Mouse (Mus musculus) kidney, postnatal 4 days (tissue): ENCODE measurements at regions not wholly inside any gene's neighbourhood (a gene's known extent, or its start where the extent isn't known, plus 50 kb on each side); places are given as distances from the start of the nearest gene placed in this dataset.

Experiments used
- DNase-seq, 2 experiments: peaks; one replicate each; pipeline ENCODE4 v3.0.0; 2021; ENCODE audit warnings: mixed read lengths in 2 of 2

- no peak for DNase-seq
These were observed 575.9 kb upstream of the Gm19410 start for GRCm38 (mm10) chr8:35189695-35190094.

DNA sequence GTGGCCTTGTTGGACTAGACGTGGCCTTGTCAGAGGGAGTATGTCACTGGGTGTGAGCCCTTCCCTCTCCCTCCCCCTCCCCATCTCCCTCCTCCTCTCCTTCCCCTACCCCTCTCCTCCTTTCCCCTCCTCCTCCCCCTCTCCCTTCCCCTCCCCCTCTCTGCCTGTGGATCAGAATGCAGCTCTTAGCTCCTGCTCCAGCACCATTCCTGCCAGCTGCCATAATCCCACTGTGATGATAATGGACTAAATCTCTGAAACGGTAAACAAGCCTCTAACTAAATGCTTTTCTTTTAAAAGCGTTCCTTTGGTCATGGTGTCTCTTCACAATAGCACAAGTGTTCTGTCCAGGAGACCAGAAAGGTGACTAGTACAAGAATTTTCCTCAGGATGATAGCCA lies 573.1 kb upstream of the Gm19410 start:
- DNase-seq: no peak

GRCm38 (mm10) chr8:35193771-35194170 lies 571.8 kb upstream of the Gm19410 start:
- peak; percentile 46 to 54 for DNase-seq

DNA sequence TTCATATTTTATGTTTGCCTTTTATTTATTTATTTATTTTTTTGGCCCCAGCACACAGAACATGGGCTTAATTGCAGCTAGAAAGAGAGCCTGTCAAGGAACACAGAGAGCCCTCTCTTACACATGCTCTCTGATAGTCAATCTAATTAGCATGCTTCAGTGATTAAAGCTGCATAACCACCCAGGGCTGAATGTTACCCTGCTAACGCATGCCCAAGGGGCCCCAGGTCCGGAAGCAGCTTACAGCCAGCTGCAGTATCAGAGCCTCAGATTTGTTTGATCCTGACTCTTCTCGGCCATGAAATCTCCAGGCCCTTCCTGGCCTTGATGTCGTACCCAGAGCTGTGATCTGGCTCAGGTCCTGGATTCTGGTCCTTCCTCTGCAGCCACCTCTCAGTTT lies 569.4 kb upstream of the Gm19410 start:
- DNase-seq: no peak

DNA sequence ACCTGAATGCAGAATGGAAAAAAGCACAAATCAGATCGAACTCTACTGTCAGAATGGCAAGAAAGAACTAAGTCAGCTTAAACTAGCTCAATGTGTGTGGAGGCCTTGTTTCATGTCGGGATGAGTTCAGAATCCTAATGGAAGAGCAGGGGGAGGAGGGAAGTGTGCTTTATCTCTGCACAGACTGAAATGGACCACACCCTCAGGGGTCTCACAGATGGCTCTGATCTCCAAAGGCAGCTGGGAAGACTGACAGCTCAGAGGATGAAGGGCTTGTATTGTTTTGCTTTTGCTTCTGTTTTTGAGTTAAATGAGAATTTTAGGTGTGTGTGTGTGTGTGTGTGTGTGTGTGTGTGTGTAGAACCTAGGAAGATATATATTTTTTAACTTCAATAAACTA lies 566.8 kb upstream of the Gm19410 start:
- DNase-seq: no peak

DNA sequence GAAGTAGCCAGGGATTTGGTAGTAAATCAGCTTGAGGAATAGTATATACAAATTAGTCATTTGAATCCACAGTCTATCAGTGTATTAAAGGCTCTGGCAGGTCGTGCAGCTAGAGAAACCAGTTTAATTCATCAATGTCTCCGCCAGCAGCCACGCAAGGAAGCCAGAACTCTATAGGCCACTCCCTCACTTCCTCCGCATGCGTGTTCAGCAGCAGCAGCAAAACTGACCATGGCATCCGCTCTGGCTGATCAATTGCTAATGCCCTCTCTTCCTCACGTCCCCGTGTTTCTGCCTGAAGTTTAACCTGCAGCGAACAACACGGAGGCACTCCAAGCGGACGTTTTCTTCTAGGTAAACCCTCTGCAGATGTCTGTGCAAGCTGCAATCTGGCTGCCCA lies 564.2 kb upstream of the Gm19410 start:
- peak; percentile 61 to 72 for DNase-seq

DNA sequence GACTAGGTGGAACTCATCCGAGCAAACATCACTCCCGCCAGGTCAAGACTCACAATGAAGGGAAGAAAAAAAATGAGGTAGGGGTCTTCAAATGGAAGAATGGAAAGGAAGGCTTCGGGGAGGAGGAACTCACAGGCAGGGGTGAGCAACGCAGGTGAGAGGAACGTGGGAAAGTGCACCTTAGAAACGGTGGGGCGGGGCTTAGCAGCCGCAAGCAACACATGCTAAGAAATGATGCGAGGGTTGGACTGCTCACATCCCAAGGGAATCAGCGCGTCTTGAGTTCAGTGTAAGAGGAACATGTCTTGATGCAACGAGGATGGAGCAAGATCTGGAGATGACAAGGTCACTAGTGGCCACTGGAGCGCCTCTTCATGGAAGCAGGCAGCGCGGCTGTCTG lies 560.6 kb upstream of the Gm19410 start:
- no peak for DNase-seq

DNA sequence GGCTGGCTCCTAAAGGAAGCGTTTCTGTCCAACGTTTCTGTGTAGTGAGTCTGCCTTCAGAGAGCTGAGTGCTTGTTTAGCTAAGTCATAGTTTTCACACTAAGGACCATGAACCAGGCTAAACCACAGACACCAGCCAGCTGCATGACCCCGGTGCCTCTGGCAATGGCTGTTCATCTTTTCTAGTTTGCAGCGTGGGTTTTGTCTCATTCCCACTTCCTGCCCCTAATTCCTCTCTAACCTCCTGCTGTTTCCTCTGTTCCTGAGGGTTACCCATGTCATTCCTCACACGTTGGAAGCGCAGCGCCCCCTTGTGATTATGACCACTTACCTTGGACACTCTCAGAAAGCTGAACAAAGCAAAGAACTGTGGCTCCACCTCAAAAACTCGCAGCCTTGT lies 560.1 kb upstream of the Gm19410 start:
- peak; percentile 79 to 83 for DNase-seq

DNA sequence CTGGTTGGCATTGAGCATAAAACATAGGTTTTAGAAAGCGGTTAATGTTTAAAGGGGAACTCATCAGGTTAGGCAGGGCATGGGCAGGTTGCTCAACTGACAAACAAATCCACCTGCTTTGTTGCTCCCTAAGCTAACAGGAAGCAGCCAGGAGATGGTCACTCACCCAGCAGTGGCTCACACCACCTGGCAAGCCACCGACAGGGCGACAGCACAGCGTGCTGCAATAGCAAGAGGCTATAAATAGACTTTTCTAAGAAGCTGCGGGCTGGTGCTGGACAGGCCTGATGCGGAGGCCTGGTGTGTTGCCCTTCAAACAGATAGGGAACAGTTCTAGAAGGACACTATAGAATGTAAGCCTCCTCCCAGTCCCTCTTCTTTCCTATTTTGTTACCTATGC lies 559.3 kb upstream of the Gm19410 start:
- DNase-seq: peak; percentile 21 to 32

DNA sequence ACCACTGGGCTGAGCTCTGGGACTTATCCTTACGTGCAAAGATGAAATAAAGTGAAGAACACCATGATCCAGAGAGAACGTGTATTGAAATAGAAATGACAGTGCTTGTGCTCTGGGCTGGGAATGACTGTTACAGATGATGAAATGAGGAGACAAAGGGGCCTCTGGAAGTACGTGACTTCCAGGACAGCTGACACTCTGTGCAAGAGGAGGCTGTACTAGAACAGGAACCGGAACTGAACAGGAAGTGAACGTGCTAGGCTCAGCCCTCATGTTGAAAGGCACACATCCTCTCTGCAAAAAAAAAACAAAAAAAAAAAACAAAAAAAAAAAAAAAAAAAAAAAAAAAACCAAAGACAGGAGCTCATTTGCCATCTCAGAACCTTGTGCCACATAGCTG lies 557.2 kb upstream of the Gm19410 start:
- no peak for DNase-seq

DNA sequence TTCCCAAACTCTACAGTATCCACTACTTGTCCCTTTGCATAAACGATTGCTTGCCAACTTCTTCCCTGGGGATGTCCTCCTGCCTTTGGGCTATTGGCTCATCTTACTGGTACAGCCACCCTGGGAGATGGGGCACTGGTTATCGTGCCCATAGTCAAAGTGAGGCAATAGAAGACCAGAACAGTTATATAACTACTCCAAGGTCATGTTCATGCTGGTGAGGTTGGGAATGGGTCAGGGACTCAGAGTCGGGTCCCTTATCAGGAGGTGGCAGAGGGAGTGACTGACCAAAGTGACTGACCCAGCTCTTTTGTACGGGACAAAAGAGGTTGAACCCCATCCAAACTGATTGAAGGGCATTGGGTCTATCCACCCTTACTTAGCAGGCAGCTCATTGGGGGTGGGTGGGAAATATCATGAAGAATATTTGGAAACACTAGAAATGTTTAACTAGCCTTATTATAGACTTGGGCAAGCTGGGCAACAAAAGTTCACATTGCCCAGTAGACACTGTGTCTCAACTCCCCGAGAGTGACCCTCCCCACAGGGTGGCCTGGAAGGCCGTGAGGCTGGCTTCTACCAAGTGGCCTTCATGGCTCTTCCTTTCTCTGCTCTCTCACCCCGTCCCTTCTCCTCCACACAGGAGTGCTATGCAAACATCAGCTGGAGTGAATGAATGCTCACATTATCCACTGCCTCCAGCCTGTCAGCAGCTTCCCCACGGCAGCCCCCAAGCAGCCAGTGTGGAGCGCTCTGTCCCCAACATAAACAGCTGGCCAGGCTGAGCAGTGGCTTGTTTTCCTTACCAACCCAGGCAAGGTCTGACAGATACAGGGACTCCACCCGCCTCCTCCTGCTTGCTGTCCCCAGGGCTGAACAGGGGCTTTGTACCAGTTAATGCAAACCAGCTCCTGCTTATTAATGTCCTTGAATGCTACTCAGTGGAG lies 553.8 kb upstream of the Gm19410 start:
- DNase-seq: no peak

DNA sequence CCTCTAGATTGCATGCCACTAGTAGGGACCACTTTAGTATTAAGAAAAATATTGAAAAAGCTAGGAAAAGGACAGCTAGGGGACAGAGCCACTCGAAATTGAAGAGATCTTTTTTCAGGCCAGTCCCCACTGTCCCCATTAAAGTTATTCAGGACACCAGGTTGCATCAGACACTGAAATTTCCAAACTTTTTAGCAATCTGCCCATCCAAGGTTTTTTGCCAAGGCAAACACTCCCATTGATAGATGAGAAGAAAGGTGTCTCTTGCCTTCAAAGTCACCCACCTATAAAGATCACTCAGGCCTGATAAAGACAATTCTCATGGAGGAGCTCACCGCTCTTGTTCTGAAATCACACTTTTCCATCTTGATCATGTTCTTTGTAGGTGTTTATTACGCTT lies 552.1 kb upstream of the Gm19410 start:
- DNase-seq: no peak

DNA sequence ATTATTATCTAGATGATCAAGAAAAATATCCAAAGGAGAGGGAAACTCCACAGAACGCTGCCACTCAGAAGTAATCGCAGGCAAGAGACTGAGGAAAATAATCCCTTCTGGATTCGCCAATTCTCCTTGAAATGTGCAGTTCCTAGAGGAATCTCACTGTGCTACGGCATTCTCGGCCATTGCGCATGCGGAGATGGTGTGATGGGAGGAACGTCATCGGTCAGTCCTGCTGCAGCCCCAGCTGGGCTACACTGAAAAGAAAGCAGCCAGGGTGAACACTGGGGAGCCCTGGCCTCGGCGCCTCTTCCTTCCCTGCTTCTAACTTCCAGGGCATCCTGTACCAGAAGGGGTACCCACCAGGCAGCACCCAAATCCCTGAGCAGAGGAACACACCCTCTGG lies 548.0 kb upstream of the Gm19410 start:
- no peak for DNase-seq

GRCm38 (mm10) chr8:35218327-35218726 lies 547.3 kb upstream of the Gm19410 start:
- peak; percentile 52 to 55 for DNase-seq

DNA sequence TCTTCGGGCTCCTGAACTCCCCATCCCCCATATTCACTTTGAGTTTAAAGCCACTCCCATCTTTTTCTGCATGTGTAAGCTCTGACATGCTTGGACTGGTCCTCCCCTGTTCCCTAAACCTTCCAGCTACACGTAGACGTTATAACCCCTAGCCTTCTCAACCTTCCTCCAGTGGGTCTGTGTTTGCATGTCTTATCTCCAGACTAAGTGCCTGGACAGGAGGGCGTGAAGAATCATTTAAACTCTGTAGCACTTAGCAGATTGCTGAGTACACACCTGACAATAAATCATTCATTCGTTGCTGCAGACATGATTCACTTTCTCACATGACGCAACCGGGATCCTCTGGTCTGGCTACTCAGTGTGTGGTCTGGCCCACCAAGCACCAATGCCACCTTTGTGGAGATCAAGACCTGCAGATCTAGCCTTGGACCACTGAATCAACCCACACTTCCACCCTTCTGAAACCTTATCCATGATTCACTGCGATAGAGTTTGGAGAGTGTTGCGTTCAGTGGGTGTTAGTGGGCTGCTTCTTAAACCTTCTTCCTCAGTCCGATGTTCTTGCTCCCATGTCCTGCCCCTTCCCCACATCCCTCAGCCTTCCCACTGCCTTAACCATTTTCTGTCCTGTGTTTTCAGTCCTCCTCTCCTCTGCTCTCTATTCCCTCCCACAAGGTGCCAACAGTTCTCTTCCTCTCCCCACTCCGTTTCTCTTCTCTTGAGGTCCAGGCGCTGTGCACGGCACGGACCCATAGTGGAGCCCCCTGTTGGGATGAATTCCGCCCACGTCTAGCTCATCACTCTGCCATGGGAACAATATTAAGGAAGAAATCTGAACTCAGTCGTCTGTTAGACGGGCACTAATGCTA lies 541.3 kb upstream of the Gm19410 start:
- DNase-seq: no peak

- no peak for DNase-seq
These were observed 540.7 kb upstream of the Gm19410 start for GRCm38 (mm10) chr8:35224925-35225244.

DNA sequence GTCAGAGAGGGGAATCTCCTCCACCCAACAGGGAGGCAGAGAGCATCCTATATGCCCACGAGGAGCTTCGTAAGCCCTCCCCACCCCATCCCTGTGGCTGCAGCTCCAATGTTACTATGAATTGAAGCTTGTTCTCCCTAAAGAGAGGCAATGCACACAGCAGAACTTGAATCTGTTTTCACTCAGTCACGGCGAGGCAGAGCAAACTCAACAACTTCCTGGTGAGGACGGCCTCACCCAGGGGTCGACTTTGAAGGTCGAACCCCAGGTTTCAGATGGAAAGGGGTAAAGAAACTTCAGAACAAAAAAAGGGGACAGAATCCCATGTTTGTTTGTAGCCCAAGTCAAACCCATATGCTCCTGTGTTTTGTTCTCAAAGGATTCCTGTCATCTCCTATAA lies 538.5 kb upstream of the Gm19410 start:
- no peak for DNase-seq

DNA sequence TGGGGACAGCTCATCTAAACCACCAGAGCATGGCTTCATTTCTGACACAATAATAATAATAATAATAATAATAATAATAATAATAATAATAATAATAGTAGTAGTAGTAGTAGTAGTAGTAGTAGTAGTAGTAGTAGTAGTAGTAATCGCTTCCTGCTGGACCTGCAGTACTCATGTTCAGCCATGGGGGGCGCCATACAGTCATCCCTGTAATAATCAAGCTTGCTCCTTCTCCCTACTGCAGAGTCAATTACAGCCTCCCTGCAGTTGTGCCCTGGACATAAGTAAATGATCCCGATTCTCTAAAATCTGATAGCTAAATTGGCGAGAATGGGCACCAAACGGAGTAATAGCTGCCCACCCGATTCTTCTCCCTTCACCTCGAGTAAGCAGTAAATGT lies 537.1 kb upstream of the Gm19410 start:
- no peak for DNase-seq

- DNase-seq: no peak
These were observed 531.9 kb upstream of the Gm19410 start for GRCm38 (mm10) chr8:35233520-35234186.

- no peak for DNase-seq
These were observed 531.2 kb upstream of the Gm19410 start for GRCm38 (mm10) chr8:35234436-35234835.

GRCm38 (mm10) chr8:35235815-35236509 lies 529.6 kb upstream of the Gm19410 start:
- DNase-seq: no peak

DNA sequence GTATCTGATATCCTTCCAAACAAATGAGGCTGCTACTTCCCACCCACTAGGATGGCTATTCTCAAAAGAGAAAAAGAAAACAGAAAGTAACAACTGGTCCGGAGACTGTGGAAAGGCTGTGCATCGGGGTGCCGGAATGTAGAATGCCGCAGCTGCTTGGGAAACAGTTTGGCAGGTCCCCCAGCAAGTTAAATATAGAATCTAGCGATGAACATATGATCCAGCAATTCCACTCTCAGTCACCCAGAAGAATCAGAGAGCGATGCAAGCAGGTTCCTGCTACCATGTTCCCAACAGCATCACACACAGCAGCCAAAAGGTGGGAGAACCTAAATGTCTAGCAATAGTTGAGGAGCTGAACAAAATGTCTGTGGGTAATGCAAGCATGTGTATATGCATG lies 528.3 kb upstream of the Gm19410 start:
- DNase-seq: no peak

DNA sequence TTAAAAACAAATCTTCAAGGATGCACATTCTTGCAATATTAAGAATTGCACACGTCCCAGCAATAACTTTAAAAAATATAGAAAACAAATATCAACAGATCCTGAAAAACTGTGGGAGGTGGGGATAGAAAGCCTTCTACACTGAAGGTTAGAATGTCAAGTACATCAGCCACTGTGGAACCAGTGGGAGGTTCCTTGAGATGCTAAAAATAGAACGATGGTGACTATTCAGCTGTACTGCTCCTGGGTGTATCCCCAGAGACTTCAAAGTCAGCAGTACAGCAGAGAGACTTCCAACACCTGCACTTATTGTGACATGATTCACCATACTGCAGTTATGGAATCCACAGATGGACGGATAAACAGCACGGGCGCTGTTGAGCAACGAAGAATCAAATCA lies 524.7 kb upstream of the Gm19410 start:
- DNase-seq: no peak
